Mouse (Mus musculus) cerebellum, adult 2 months (tissue): ENCODE measurements around the gene Dst. TPM values are rescaled to one million over a fixed set of nuclear protein-coding genes. Genes with fewer than 3 reads are reported as not detected.
A peak's percentile ranks its signal among the peaks of the same experiment; 100 is the strongest.

Experiments used
- DNase-seq, 2 experiments: peaks; one replicate each; pipeline ENCODE4 v3.0.0; 2021
- H3K27ac ChIP-seq: fragments of 200-500 bp; 2 replicates; pipeline ENCODE4 v1.5.1; 2012; ENCODE audit warnings: low read length, control low read depth, inconsistent platforms; ENCODE audit not compliant: insufficient read depth
- H3K27me3 ChIP-seq: fragments of 200-500 bp; 2 replicates; pipeline ENCODE4 v1.6.1; 2012; ENCODE audit warnings: inconsistent platforms, mild to moderate bottlenecking, low read length, moderate library complexity; ENCODE audit not compliant: control insufficient read depth, insufficient read depth
- H3K4me1 ChIP-seq: fragments of 200-500 bp; 2 replicates; pipeline ENCODE4 v1.6.1; 2011; ENCODE audit warnings: low read length; ENCODE audit not compliant: control insufficient read depth, insufficient read depth
- H3K4me3 ChIP-seq: fragments of 200-500 bp; replicated peaks from 2 replicates; pipeline ENCODE3; 2011; ENCODE audit warnings: mild to moderate bottlenecking, low read depth, low read length, control low read depth; ENCODE audit not compliant: insufficient read depth
- CTCF ChIP-seq: fragments of 200-500 bp; IDR thresholded peaks from 2 replicates; pipeline ENCODE4 v1.5.1; 2011; ENCODE audit warnings: low read depth, mild to moderate bottlenecking, control low read depth, low read length, moderate library complexity, borderline replicate concordance; ENCODE audit not compliant: insufficient read depth
- POLR2A ChIP-seq: fragments of 200-500 bp; IDR thresholded peaks from 2 replicates; pipeline ENCODE4 v1.6.1; 2011; ENCODE audit warnings: low read length, control low read depth, borderline replicate concordance; ENCODE audit not compliant: insufficient read depth
- WGBS: fragments of 180-500 bp; shearing (Covaris S2); methylation state at CpG from one replicate; pipeline ENCODE4 v1.1.7; 2018; 5-methylcytosine and 5-hydroxymethylcytosine counted together
- polyA plus RNA-seq: library from polyadenylated mRNA; depleted of rRNA; stranded (reverse); fragments of >200 nt; gene quantifications from 2 replicates; pipeline ENCODE4 v1.2.3, GENCODE M21; 2012

Dst gene
- polyA plus RNA-seq, 1 experiment: 148 TPM

DNA sequence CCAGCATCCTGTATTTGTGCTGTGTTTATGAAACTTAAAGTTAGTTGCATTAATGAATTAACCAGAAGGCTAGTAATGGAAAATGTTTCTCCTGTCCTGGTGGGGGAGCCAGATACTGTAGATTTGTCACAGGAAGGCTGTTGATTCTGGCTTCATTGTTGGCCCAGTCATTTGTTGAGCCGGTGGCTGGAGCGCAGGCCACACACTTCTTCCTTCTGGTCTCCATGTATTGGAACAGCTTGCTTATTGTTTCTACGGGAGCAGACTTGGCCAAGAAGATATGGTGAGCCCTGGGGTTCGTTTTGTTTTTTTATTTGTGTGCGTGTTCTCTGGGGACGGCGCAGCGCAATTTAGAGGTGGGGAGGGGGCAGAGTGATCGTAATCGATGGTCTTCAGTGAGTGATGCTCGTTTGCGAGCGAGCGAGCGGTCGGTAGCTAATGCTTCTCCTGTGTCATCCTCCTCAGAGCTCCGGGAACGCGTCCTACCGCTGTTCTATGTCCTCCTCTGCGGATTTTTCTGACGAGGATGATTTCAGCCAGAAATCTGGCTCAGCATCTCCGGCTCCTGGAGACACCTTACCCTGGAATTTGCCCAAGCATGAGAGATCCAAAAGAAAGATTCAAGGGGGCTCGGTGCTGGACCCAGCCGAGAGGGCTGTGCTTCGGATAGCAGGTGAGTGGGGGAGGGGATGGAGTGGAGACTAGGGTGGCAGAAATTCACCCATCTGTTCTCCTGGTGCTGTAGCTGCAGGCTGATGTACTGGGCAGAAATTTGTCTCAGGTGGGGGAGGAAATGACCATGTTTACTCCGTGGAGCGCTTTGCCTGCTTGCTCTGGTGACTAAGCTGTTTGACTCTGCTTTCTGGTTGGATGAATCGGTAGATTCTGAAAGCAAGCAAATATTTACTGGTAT, 98.0 kb downstream of the Dst start:
- Histone ChIP-seq H3K27me3 (no peaks in the 10 kb centered on the region), H3K27ac (peak overlapping the region; percentile 70), H3K4me3 (peak overlapping the region; percentile 73), H3K4me1 (0 out of 2 replicates have a peak, but pooled peaks cover 3% of the 10 kb centered on the region)
- WGBS: under 1% methylated on average over 29 of the region's 29 CpGs
- peak; percentile 70 for TF ChIP-seq CTCF
- peak; percentile 51; the same call in 1 of the 2 replicates for TF ChIP-seq POLR2A
- peak; percentile 82 to 90 for DNase-seq

DNA sequence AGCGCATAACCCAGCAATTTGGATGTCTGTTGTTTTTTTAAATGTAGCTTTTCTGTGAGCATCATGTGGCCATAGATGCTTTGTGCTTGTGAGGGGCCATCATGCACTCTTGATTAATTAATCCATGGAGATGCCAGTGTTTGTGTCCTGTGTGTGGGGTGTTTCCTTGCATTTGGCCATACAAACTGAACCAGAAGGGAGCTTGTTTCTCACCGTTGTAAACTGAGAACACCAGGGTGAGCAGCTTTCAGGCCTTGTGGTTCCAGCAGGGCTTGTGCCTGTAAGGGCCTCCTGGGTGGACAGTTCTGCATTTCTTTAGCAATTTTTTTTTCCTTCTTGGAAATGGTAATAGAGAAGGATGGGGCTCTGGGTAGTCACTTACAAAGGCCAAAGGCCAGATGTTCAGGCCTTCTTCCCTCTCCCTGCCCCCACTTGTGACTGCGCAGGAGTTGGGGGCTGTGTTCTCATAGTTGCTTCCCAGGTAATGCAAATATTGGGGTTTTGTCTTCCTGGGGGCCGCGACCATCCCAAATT, 98.9 kb downstream of the Dst start:
- H3K27ac ChIP-seq: peak overlapping the region; percentile 61
- peak; percentile 31 to 47 for DNase-seq
- WGBS: 24% methylated on average over 5 of the region's 5 CpGs

DNA sequence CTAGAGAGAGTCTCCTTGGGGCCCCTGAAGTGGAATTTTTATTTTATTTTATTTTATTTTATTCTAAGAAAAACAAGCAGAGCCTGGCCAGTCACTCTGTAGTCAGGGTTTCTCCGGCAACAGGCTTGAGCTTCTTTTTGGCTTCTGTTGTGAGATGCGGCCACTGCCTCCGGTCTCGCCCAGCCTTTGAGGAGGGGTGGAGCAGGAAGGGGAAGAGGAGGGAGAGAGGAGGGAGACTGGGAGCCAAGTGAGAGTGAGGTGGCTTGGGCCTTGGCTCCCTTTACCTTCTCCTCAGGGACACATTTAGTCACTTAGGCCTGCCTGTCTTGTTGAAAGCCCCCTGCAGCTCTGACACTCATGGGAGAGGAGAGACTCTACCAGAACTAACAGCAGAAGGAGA, 99.4 kb downstream of the Dst start:
- Histone ChIP-seq H3K4me3 (peak overlapping the region; percentile 73), H3K27ac (peak overlapping the region; percentile 61), H3K4me1 (0 out of 2 replicates have a peak, but pooled peaks cover 3% of the 10 kb centered on the region), H3K27me3 (no peaks in the 10 kb centered on the region)
- WGBS: 5% methylated on average over 4 of the region's 4 CpGs
- TF ChIP-seq POLR2A: no peak
- no peak for TF ChIP-seq CTCF
- peak; percentile 45 to 58 for DNase-seq

More for the DNA sequence above, 98.9 kb downstream of the Dst start:
- peak overlapping the region; percentile 73 for H3K4me3 ChIP-seq
- no peak for TF ChIP-seq CTCF
- H3K4me1 ChIP-seq: 0 out of 2 replicates have a peak, but pooled peaks cover 3% of the 10 kb centered on the region
- no peaks in the 10 kb centered on the region for H3K27me3 ChIP-seq

DNA sequence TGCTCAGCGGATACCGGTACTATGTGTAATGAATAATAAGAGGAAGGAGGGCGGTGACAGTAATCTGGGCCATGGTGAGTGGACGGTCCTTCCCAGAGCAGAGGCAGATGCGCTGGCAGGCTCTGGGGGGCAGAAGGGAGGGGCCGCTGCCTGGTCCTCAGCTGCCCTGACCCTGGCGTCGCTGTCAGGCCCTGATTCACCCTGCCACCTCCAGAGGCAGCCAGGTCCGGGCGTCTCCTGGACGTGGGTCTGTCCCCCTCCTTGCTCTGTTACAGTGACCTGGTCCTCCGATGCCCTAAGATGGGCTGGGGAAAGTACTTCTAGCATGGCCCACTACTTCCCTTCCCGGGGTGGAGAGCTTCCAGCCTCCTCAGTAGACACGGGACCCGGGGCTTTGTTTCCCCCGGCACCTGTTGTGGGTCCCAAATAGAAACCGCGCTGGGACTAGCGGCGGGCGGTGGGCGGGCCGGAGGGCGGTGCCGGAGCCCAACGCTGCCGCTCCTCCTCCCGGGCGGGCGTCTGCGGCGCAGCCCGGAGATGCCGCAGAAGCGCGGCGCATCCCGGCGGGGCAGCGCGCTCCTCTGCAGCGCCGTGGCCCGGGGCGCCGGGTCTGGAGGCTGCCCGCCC, 103.1 kb downstream of the Dst start:
- Histone ChIP-seq H3K27ac (0 out of 2 replicates have a peak overlapping the region, but pooled peaks have one; percentile 53), H3K4me3 (peak overlapping the region; percentile 76), H3K4me1 (0 out of 2 replicates have a peak, but pooled peaks cover 3% of the 10 kb centered on the region), H3K27me3 (no peaks in the 10 kb centered on the region)
- WGBS: under 1% methylated on average over 47 of the region's 47 CpGs
- TF ChIP-seq POLR2A: peak; percentile 12; the same call in 1 of the 2 replicates
- TF ChIP-seq CTCF: no peak
- DNase-seq: peak; percentile 58 to 65

DNA sequence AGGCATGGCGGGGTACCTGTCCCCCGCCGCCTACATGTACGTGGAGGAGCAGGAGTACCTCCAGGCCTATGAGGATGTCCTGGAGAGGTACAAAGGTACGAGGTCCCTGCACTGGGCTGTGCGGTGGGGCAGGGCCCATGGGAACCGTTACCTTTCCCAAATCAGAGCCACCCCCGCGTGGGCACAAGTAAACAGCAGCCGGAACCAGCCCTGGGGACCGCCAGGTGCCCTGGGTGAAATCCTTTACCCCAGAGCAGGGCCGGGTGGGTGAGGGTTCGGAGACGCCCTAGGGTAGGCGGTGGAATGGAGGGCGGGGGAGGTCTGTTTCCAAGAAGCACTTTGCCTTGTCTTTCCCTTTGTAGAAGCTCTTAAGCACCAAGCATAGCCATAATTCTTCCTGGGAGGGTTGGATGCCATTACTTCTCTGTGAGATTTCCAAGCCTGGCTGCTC, 103.8 kb downstream of the Dst start:
- 0 out of 2 replicates have a peak, but pooled peaks cover 3% of the 10 kb centered on the region for H3K4me1 ChIP-seq
- TF ChIP-seq CTCF: no peak
- no peak for TF ChIP-seq POLR2A
- DNase-seq: peak; percentile 25 to 51
- WGBS: 3% methylated on average over 16 of the region's 16 CpGs
- H3K4me3 ChIP-seq: peak overlapping the region; percentile 76
- peak overlapping the region; percentile 20; the same call in 1 of the 2 replicates for H3K27ac ChIP-seq
- H3K27me3 ChIP-seq: no peaks in the 10 kb centered on the region

DNA sequence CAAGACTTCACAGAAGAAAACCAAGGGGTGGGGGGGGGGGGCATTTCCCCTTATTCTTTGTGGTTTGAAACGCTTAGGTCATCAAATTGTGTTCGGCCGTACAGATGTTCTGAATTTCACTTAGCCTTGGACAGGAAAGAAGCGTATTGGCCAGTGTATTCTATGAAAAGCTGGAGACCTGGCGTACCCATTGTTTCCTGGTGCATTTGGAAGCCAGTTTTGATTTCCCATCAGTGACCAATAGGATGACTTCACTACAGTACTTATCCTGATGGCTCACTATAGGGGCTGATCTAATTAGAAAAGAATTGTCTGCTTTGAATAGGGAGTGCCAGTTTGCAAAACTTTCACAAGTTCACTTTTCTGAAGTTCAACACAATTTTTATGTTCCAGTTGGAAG, 105.5 kb downstream of the Dst start:
- H3K27me3 ChIP-seq: no peaks in the 10 kb centered on the region
- DNase-seq: no peak
- H3K4me1 ChIP-seq: 0 out of 2 replicates have a peak, but pooled peaks cover 3% of the 10 kb centered on the region
- TF ChIP-seq POLR2A (no peak), CTCF (no peak)
- no peak overlapping the region for H3K27ac ChIP-seq
- 89% methylated on average over 5 of the region's 5 CpGs for WGBS
- H3K4me3 ChIP-seq: no peak overlapping the region

DNA sequence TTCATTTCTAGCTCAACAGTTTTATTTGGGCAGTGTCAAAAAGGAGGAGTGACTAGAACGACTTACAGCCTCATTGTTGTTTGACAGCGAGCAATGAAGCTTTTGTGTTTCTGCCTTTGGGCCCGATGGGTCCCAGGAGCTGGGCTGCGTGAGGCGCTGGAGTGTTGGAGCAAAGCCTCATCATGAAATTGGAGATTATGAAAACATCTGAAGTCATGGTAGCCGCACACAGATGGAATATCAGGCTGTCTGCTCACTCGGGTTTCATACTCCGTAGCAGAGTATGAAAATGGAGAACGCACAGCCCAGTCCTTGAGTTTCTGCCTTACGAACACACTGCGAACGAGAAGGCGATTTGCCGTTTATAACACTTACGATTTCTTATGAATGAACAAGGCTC, 108.8 kb downstream of the Dst start:
- DNase-seq: no peak
- no peak for TF ChIP-seq CTCF
- no peak for TF ChIP-seq POLR2A
- Histone ChIP-seq H3K27ac (no peak overlapping the region), H3K4me1 (peaks cover 14% of the 10 kb centered on the region), H3K27me3 (no peaks in the 10 kb centered on the region), H3K4me3 (no peak overlapping the region)
- WGBS: 76% methylated on average over 15 of the region's 15 CpGs

DNA sequence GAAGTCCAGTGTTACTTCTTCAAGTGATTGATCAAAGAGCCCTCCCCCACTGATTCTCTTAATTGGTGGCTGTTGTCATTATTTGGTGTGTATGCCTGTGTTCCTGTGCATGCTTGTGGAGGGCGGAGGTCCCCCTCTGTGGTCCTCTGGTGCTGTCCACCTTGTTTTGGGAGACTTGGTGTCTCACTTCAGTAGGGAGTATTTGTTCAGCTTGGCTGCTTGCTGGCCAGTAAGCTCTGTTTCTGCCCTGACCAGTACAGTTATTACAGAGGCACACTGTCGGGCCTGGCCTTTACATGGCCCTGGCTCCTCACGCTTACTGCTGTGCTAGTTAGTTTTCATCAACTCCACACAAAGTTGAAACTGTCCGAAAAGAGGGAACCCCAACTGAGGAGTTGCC, 109.3 kb downstream of the Dst start:
- DNase-seq: no peak
- Histone ChIP-seq H3K27ac (no peak overlapping the region), H3K27me3 (no peaks in the 10 kb centered on the region), H3K4me3 (no peak overlapping the region), H3K4me1 (peaks cover 14% of the 10 kb centered on the region)
- 88% methylated on average over 4 of the region's 4 CpGs for WGBS
- no peak for TF ChIP-seq POLR2A
- TF ChIP-seq CTCF: no peak
